Mouse (Mus musculus) intestine, embryonic 16.5 days (tissue): ENCODE data around the gene Gdf15. TPM values are rescaled to one million over a fixed set of nuclear protein-coding genes. Genes with fewer than 3 reads are reported as not detected.
A peak's percentile ranks its signal among the peaks of the same experiment; 100 is the strongest.

ENCODE experiments used
- ATAC-seq: fragments of 200-750 bp; cut with Nextera tagmentation; 2 replicates; pipeline ENCODE4 v1.8.0; 2017; ENCODE audit warnings: moderate TSS enrichment, moderate library complexity
- H3K27ac ChIP-seq: fragments of 300-500 bp; sonication (generic); 2 replicates; pipeline ENCODE4 v1.5.1; 2014; ENCODE audit warnings: mild to moderate bottlenecking, low read length
- H3K27me3 ChIP-seq: fragments of 300-500 bp; sonication (generic); replicated peaks from 2 replicates; pipeline ENCODE4 v1.6.1; 2014; ENCODE audit warnings: low read length, control low read depth, mixed read lengths; ENCODE audit not compliant: control insufficient read depth, insufficient read depth
- H3K36me3 ChIP-seq: fragments of 300-500 bp; sonication (generic); 2 replicates; pipeline ENCODE4 v1.6.1; 2014; ENCODE audit warnings: low read length, control low read depth; ENCODE audit not compliant: control insufficient read depth, insufficient read depth
- H3K4me1 ChIP-seq: fragments of 300-500 bp; sonication (generic); 2 replicates; pipeline ENCODE4 v1.6.1; 2014; ENCODE audit warnings: low read length, control low read depth, mixed read lengths; ENCODE audit not compliant: control insufficient read depth, insufficient read depth
- H3K4me2 ChIP-seq: fragments of 300-500 bp; sonication (generic); 2 replicates; pipeline ENCODE4 v1.6.1; 2014; ENCODE audit warnings: low read depth, low read length, control low read depth
- H3K4me3 ChIP-seq: fragments of 300-500 bp; sonication (generic); 2 replicates; pipeline ENCODE4 v1.5.1; 2014; ENCODE audit warnings: mild to moderate bottlenecking, low read length
- H3K9ac ChIP-seq: fragments of 300-500 bp; sonication (generic); 2 replicates; pipeline ENCODE4 v1.6.1; 2014; ENCODE audit warnings: low read depth, low read length
- H3K9me3 ChIP-seq: fragments of 300-500 bp; sonication (generic); 2 replicates; pipeline ENCODE4 v1.6.1; 2016; ENCODE audit warnings: low read length, control low read depth; ENCODE audit not compliant: control insufficient read depth
- WGBS: fragments of 180-500 bp; shearing (Covaris S2); extraction: QIAGEN DNeasy Blood & Tissue Kit; methylation state at CpG from one replicate; pipeline ENCODE4 v1.1.7; 2014; 5-methylcytosine and 5-hydroxymethylcytosine counted together
- polyA plus RNA-seq: library from polyadenylated mRNA; unstranded; fragments of >200 nt; fragmentation: Nextera tagmentation; extraction: Ambion mirVana; gene quantifications from 2 replicates; pipeline ENCODE4 v1.2.1, GENCODE M21; 2015

The Gdf15 gene
- polyA plus RNA-seq, 1 experiment from 2014 or later, result 3.6 TPM

DNA sequence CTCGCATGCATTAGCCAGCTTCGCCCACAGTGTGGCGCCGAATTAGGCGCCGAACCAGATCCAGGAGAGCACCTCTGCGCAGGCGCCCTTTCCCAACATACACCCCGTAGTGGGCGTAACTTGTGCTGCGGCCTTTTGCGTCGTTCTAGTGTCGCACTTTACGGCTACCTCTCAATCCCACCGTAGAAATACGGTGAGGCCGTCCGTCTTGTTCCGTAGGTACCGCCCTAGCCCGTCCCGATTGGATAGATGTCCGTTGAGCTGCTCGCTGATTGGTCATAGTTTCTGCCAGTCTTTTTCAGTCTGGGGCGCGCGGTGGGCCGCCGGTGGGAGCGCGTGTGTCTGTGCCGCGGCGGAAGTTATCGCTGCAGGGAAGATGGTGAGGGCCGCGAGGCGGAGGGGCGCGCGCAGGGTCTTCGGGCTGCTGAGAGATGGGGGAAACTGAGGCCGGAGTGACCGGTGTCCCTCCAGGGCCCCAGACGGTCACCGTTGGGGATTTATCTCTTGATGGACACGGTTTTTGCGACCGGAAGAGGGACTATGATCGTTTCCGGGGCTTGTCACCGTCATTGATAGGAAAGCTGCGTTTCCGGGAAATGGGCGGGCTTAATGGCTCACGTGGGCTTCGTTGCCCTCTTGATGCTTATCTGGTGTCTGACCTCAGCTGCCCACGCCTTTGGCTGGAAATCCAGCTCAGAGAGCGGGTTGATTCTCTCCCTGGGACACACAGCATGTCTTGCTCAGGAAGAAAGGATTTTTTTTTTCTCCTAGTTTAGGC lies 41.0 kb upstream of the Gdf15 start, which contains the start of gene Lsm4:
Gene Lsm4 (plus strand): TSS at position 170 of the 778 bp plus-strand sequence.
- peaks cover 6% of the 10 kb centered on the region; the same call in 1 of the 2 replicates for H3K36me3 ChIP-seq
- WGBS, result under 1% methylated on average over 60 of the region's 60 CpGs
- peak within 1 kb of the TSS; percentile 95 for H3K27ac ChIP-seq
- H3K9ac ChIP-seq, result peak within 1 kb of the TSS; percentile 84
- peak within 1 kb of the TSS; percentile 87 for H3K4me2 ChIP-seq
- no peaks in the 10 kb centered on the region for H3K9me3 ChIP-seq
- peaks cover 20% of the 10 kb centered on the region for H3K4me1 ChIP-seq
- ATAC-seq, result peak; percentile 97
- peak within 1 kb of the TSS; percentile 72 for H3K4me3 ChIP-seq
- H3K27me3 ChIP-seq, result no peaks in the 10 kb centered on the region

DNA sequence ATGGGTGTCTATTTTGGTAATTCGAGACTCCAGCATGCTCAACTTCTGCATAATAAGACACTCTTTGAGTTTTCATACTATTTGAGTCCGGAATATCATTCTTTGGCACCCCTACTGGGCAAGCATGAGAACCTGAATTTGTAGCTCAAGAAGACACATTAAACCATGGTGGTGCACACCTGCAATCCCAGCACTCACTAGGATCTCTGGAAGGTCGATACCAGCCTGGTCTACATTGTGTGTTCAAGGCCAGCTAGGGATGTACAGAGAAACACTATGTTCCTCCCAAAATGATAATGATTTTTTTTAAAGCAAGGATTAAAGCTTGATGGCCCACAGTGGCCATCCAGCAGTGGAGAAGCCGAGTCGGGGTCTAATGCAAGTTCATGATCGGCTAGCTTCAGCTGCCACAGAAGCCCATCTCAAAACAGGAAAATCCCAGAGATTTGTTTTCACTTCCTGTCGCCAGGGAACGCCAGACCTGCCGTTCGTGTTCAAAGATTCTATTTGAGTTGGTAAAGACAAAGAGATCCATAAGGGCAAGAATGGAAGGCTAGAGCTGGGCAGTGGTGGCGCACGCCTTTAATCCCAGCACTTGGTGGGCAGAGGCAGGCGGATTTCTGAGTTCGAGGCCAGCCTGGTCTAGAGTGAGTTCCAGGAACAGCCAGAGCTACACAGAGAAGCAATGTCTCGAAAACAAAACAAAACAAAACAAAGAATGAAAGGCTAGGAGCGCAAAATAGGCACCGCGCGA lies 40.2 kb upstream of the Gdf15 start:
- peak overlapping the region; percentile 41 for H3K4me3 ChIP-seq
- H3K4me2 ChIP-seq, result peak overlapping the region; percentile 55
- peaks cover 3% of the 10 kb centered on the region; the same call in 1 of the 2 replicates for H3K36me3 ChIP-seq
- no peaks in the 10 kb centered on the region for H3K9me3 ChIP-seq
- peak overlapping the region; percentile 73; the same call in 1 of the 2 replicates for H3K27ac ChIP-seq
- H3K9ac ChIP-seq, result peak overlapping the region; percentile 68
- no peaks in the 10 kb centered on the region for H3K27me3 ChIP-seq
- H3K4me1 ChIP-seq, result peaks cover 20% of the 10 kb centered on the region
- peak; percentile 15; the same call in 1 of the 2 replicates for ATAC-seq
- WGBS, result 37% methylated on average over 19 of the region's 19 CpGs

DNA sequence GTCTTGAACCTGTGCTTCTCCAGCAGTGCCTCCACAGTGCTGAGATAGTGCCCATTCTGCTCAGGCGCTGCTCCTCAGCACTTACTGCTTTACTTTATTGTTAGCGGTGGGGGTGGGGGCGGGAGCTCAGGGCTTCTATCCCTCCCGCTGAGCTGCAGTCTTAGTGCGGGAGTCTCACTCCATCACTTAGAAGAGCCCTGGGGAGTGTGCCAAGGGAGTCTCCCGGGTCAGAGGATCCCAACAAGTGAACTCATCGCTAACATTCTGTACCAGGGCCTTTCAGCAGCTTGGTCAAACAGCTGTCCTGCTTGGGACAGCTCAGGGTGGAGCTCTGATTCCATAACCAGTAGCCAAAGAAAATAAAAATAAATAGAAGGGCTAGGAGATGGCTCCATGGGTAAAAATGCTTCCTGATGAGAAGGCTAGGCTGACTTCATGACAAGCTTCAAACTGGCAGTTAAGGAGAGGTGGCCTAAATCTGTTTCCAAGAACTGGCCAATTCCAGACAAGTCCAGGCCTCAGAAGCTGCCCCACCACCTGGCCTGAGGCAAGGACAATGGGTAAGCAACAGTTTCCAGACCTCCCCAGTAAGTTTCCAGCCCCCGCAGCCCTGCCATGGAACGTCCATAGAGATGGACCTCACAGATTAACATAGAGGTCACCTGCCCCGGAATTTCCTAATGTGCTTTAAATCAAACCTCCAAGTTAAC lies 39.5 kb upstream of the Gdf15 start:
- Histone ChIP-seq H3K9ac (peak overlapping the region; percentile 24; the same call in 1 of the 2 replicates), H3K9me3 (no peaks in the 10 kb centered on the region), H3K36me3 (peaks cover 3% of the 10 kb centered on the region; the same call in 1 of the 2 replicates), H3K4me2 (no peak overlapping the region), H3K27ac (no peak overlapping the region), H3K27me3 (no peaks in the 10 kb centered on the region), H3K4me3 (no peak overlapping the region), H3K4me1 (peaks cover 24% of the 10 kb centered on the region)
- 70% methylated on average over 10 of the region's 10 CpGs for WGBS
- no peak for ATAC-seq

DNA sequence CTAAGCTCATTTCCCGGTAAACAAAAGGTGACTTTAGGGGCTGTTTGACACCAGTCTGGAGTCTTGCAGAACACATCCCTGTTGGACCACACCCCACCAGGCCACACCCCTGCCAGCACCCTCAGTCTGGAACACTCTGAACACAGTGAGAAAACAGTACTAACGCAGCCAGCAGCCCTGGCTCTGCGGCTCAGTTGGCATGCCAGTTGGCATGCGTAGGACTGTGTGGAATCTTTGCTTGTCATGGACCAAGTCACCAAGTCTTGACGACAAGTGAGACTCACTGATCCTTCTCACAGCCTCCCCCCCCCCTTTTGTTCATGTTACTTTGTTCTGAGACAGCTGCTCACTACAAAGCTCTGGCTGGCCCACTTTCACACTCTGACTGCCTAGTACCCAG lies 34.8 kb upstream of the Gdf15 start:
- Histone ChIP-seq H3K27me3 (no peaks in the 10 kb centered on the region), H3K36me3 (no peaks in the 10 kb centered on the region), H3K9me3 (no peaks in the 10 kb centered on the region), H3K27ac (peak overlapping the region; percentile 23; the same call in 1 of the 2 replicates), H3K4me1 (peaks cover 6% of the 10 kb centered on the region), H3K4me3 (no peak overlapping the region), H3K4me2 (no peak overlapping the region), H3K9ac (no peak overlapping the region)
- peak; percentile 54; the same call in 1 of the 2 replicates for ATAC-seq
- 67% methylated on average over 5 of the region's 5 CpGs for WGBS

DNA sequence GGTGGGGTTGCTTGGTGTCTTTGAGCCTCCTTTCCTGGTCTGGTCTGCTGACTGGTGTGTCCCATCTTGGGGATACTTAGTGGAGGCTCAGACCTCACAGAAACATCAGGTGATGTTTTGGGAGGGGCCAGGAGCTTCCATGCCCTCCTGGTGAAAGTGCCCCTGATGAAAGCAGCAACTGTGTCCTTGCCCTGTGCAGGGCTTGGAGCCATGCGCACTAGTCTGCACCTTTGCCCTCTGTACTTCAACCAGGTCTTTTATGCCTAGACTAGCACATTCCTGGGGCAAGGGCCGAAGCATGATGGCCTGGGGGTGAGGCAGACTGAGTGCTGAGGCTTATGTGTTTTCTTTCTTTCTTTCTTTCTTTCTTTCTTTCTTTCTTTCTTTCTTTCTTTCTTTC lies 33.3 kb upstream of the Gdf15 start:
- H3K36me3 ChIP-seq, result no peaks in the 10 kb centered on the region
- peaks cover 7% of the 10 kb centered on the region for H3K4me1 ChIP-seq
- peak; percentile 86 for ATAC-seq
- H3K4me2 ChIP-seq, result no peak overlapping the region
- peak overlapping the region; percentile 58 for H3K27ac ChIP-seq
- H3K4me3 ChIP-seq, result no peak overlapping the region
- H3K27me3 ChIP-seq, result no peaks in the 10 kb centered on the region
- no peaks in the 10 kb centered on the region for H3K9me3 ChIP-seq
- WGBS, result 60% methylated on average over 2 of the region's 2 CpGs
- no peak overlapping the region for H3K9ac ChIP-seq

DNA sequence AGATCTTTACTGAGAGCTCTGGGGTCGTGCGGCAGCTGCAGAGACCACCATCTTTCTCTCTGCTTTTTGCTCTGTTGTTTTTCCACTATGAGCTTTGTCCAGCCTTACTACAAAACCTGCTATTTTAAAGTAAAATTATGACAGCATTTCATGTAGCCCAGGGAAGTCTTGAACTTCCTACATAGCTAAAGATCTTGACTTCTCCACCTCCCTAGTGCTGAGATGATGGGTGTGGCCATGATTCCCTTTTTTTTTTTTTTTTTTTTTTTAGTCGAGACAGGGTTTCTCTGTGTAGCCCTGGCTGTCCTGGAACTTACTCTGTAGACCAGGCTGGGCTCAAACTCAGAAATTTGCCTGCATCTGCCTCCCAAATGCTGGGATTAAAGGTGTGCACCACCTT lies 32.4 kb upstream of the Gdf15 start:
- no peak overlapping the region for H3K4me3 ChIP-seq
- no peak overlapping the region for H3K4me2 ChIP-seq
- peaks cover 14% of the 10 kb centered on the region for H3K4me1 ChIP-seq
- 76% methylated on average over 3 of the region's 3 CpGs for WGBS
- H3K27me3 ChIP-seq, result no peaks in the 10 kb centered on the region
- ATAC-seq, result no peak
- H3K9me3 ChIP-seq, result no peaks in the 10 kb centered on the region
- no peak overlapping the region for H3K9ac ChIP-seq
- no peak overlapping the region for H3K27ac ChIP-seq
- H3K36me3 ChIP-seq, result no peaks in the 10 kb centered on the region

DNA sequence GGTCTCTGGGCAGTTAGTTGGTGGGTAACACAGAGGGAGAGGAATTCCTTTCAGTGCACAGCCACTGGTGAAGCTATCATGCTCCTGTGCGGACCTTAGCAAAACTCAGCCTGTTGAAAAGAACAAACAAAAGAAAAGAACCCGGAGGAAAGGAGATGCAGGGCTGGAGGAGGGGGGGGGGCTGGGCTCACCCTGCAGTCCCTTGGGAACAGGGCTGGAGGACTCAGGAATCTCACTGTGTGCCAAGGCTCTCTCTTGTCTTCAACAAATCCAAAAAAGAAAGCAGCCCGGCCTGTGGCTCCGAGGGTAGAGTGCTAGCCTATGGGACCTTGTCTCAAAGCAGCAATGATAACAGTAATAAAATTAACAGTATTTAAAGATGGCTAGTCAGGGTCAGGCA lies 31.4 kb upstream of the Gdf15 start:
- Histone ChIP-seq H3K27me3 (no peaks in the 10 kb centered on the region), H3K4me3 (no peak overlapping the region), H3K27ac (no peak overlapping the region), H3K9ac (peak overlapping the region; percentile 2; the same call in 1 of the 2 replicates), H3K9me3 (no peaks in the 10 kb centered on the region), H3K4me2 (no peak overlapping the region), H3K36me3 (no peaks in the 10 kb centered on the region), H3K4me1 (peaks cover 17% of the 10 kb centered on the region)
- 35% methylated on average over 4 of the region's 4 CpGs for WGBS
- no peak for ATAC-seq

DNA sequence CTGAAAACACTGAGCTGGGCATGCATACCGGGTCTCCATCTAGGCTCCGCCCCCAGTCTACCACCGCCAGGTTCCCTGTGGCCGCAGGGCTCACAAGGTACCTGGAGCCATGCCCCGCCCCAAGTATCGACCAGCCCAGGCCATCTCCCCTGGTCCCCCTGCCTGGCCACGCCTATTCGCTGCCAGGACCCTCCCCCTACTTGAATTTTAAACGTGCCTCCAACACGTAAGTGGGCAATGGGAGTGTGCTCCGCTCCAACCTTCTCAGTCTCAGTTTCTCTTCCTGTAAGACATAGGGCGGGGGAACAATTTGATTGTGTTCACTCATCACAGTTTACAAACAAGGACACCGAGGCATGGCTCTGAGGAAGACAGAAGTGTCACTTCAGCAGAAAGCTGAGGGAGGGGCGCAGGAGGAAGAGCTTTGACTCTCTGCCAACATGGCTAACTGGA lies 28.0 kb upstream of the Gdf15 start, which contains the start of gene Pgpep1:
Gene Pgpep1 (minus strand): TSS at position 116 of the 453 bp plus-strand sequence.
- Histone ChIP-seq H3K4me2 (peak within 1 kb of the TSS; percentile 95), H3K27ac (peak within 1 kb of the TSS; percentile 90), H3K9me3 (no peaks in the 10 kb centered on the region), H3K4me1 (peaks cover 26% of the 10 kb centered on the region), H3K36me3 (peaks cover 5% of the 10 kb centered on the region), H3K4me3 (peak within 1 kb of the TSS; percentile 70), H3K27me3 (no peaks in the 10 kb centered on the region), H3K9ac (peak within 1 kb of the TSS; percentile 85)
- ATAC-seq, result peak; percentile 63
- WGBS, result 3% methylated on average over 14 of the region's 14 CpGs
